Mouse (Mus musculus): ENCODE data around the gene St6galnac3. TPM values are rescaled to one million over a fixed set of nuclear protein-coding genes. Genes with fewer than 3 reads are reported as not detected.

Gene St6galnac3
- polyA plus RNA-seq, 2 experiments from 2014 or later, result 44.8 to 46.3 TPM

- no peak for ATAC-seq
These were observed 8.6 kb upstream of the St6galnac3 start for GRCm38 (mm10) chr3:153733364-153734159.

GRCm38 (mm10) chr3:153732749-153733148, 7.8 kb upstream of the St6galnac3 start:
- ATAC-seq, result no peak

GRCm38 (mm10) chr3:153732035-153732434, 7.1 kb upstream of the St6galnac3 start:
- ATAC-seq, result no peak

- ATAC-seq, result no peak
These were observed 3.6 kb upstream of the St6galnac3 start for GRCm38 (mm10) chr3:153728577-153728976.

- peak; percentile 35 for ATAC-seq
These were observed 1.4 kb downstream of the St6galnac3 start for GRCm38 (mm10) chr3:153723467-153724079.

GRCm38 (mm10) chr3:153721525-153721924, 3.4 kb downstream of the St6galnac3 start:
- no peak for ATAC-seq

GRCm38 (mm10) chr3:153720922-153721321, 4.1 kb downstream of the St6galnac3 start:
- peak; percentile 30 for ATAC-seq

GRCm38 (mm10) chr3:153720296-153720695, 4.7 kb downstream of the St6galnac3 start:
- ATAC-seq, result no peak

GRCm38 (mm10) chr3:153719256-153719970, 5.6 kb downstream of the St6galnac3 start:
- peak; percentile 40 for ATAC-seq

- ATAC-seq, result no peak
These were observed 6.2 kb downstream of the St6galnac3 start for GRCm38 (mm10) chr3:153718724-153719123.

- ATAC-seq, result peak; percentile 15
These were observed 7.2 kb downstream of the St6galnac3 start for GRCm38 (mm10) chr3:153717742-153718141.

- no peak for ATAC-seq
These were observed 9.3 kb downstream of the St6galnac3 start for GRCm38 (mm10) chr3:153715646-153716045.

GRCm38 (mm10) chr3:153710545-153710944, 14.4 kb downstream of the St6galnac3 start:
- ATAC-seq, result no peak

GRCm38 (mm10) chr3:153707687-153708086, 17.3 kb downstream of the St6galnac3 start:
- ATAC-seq, result no peak

GRCm38 (mm10) chr3:153706901-153707300, 18.1 kb downstream of the St6galnac3 start:
- ATAC-seq, result no peak

- ATAC-seq, result no peak
These were observed 22.9 kb downstream of the St6galnac3 start for GRCm38 (mm10) chr3:153701752-153702740.

GRCm38 (mm10) chr3:153701172-153701571, 23.8 kb downstream of the St6galnac3 start:
- ATAC-seq, result no peak

GRCm38 (mm10) chr3:153699086-153699485, 25.9 kb downstream of the St6galnac3 start:
- ATAC-seq, result no peak

GRCm38 (mm10) chr3:153692978-153693377, 32.0 kb downstream of the St6galnac3 start:
- ATAC-seq, result no peak

- no peak for ATAC-seq
These were observed 32.7 kb downstream of the St6galnac3 start for GRCm38 (mm10) chr3:153692206-153692813.

GRCm38 (mm10) chr3:153691537-153691936, 33.4 kb downstream of the St6galnac3 start:
- no peak for ATAC-seq

GRCm38 (mm10) chr3:153690553-153690952, 34.4 kb downstream of the St6galnac3 start:
- ATAC-seq, result no peak
